Mouse (Mus musculus): ENCODE data around the gene Nipal3.

- no peak for TF ChIP-seq CTCF (IDR thresholded peaks at IDR 0.05 in 2 of 3, conservative IDR thresholded peaks at IDR 0.05 in 1 of 3; ENCODE audit: control insufficient read depth in 1 of 3, insufficient read depth in 1 of 3, low read depth in 2 of 3, low read length in 3 of 3, poor library complexity in 1 of 3, severe bottlenecking in 1 of 3)
- TF ChIP-seq MAZ (IDR thresholded peaks at IDR 0.05; ENCODE audit: low read depth, low read length), result no peak
- no peak for TF ChIP-seq ETS1 (IDR thresholded peaks at IDR 0.05; ENCODE audit: low read depth, low read length)
- no peak for TF ChIP-seq MAX (IDR thresholded peaks at IDR 0.05; ENCODE audit: low read length)
- TF ChIP-seq POLR2A (IDR thresholded peaks at IDR 0.05; ENCODE audit: control insufficient read depth in 1 of 2, insufficient read depth in 1 of 2, low read depth in 1 of 2, low read length in 2 of 2, poor library complexity in 1 of 2), result no peak
- no peak for TF ChIP-seq MAFK (IDR thresholded peaks at IDR 0.05; ENCODE audit: borderline replicate concordance, low read depth, low read length)
- TF ChIP-seq TAL1 (IDR thresholded peaks at IDR 0.05; ENCODE audit: low read length), result no peak
- TF ChIP-seq KAT2A (conservative IDR thresholded peaks at IDR 0.05; ENCODE audit: low read depth, low read length), result no peak
Measured at GRCm38 (mm10) chr4:135539056-135539455, 44.2 kb upstream of the Nipal3 start.
